Mouse (Mus musculus): ENCODE results near the gene Farsa. TPM values are rescaled to one million over a fixed set of nuclear protein-coding genes. Genes with fewer than 3 reads are reported as not detected.

Farsa gene
- total RNA-seq, 2 experiments from 2014 or later: 42.5 to 46.0 TPM

DNA sequence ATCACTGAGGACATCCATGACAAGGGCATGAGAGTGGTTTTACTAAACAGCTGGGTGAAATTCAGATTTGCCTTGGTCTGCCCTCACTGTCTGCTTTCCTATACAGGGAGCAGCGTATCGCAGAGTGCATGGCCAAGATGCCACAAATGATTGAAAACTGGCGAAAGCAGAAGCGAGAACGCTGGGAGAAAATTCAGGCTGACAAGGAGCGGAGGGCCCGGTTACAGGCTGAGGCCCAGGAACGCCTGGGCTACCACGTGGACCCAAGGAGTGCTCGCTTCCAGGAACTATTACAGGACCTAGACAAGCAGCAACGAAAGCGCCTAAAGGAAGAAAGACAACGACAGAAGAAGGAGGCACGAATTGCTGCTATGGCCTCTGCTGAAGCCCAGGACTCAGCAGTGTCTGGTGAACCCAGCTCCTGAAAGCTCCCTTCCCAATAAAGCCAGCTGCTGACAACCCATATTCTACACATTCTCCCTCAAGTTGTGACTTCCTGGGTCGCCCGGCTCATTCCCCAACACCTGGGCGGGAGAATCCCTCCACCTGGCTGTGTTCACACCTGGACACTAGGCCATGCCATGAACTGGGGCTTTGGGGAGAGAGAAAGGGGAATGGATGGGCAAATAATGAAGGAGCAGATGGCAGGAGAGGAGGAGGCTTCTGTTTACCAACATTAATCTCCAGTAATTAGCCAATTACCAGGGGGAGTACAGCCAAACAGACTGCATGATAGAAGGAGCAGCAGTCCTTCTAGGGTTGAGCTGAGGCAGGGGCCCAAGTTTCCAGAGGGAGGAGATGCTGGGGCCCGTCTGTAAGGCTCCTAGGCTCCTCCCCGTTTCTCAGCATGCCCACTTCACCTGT lies 22.6 kb upstream of the Farsa start:
- intact Hi-C loops (cut with DNase I): no loop called here
- DNase-seq (ENCODE audit: low spot score in 2 of 2): no peak

DNA sequence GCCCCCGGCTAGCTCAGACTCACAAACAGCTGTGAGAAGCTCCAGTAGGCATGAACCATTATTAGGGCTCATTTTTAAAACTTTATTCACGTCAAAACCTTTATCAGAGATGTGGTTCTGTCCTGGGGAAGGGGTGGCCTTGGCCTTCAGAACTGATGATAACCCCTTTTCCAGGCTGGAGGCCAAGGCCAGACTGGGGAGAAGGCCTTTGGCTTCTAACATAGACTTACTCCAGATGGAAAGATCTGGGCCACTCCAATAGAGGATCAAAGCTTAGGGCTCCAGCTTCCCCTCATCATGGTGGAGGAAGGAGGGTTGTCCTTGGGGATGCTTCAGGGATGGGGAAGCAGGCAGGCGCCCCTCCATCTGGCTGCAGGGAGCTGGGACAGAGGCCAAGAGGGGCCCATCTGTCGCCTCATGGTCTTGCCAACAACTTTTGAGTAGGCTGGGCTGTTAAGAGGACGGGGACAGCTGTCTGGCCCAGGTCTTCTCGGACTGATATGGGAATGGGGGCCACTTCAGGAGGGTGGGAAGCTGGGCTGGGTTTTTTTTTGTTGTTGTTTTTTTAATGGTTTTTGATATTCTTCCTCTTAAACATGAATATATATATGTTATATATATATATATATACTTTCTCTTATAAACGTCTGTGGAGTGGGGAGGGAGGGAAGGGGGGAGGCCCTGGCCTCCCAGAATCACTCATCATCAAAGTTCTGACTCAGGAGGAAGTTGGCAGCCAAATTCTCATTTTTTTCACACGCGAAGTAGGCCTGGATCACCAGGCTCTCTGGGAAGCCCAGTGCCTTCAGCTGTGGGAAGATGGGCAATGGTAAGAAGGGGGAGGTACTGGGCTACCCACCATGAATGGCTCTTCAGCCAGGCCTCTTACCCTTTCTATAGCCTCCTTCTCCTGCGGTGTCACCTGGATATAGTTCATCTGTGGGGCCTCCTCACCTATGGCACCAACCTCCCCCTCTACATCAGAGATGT lies 21.6 kb upstream of the Farsa start:
- intact Hi-C loops (cut with DNase I): no loop called here
- DNase-seq (ENCODE audit: low spot score in 2 of 2): peak in 1 of 2 experiments; percentile 92

GRCm38 (mm10) chr8:84837149-84837911 lies 19.5 kb upstream of the Farsa start:
- DNase-seq (ENCODE audit: low spot score in 2 of 2): no peak
- intact Hi-C loops (cut with DNase I): no loop called here

DNA sequence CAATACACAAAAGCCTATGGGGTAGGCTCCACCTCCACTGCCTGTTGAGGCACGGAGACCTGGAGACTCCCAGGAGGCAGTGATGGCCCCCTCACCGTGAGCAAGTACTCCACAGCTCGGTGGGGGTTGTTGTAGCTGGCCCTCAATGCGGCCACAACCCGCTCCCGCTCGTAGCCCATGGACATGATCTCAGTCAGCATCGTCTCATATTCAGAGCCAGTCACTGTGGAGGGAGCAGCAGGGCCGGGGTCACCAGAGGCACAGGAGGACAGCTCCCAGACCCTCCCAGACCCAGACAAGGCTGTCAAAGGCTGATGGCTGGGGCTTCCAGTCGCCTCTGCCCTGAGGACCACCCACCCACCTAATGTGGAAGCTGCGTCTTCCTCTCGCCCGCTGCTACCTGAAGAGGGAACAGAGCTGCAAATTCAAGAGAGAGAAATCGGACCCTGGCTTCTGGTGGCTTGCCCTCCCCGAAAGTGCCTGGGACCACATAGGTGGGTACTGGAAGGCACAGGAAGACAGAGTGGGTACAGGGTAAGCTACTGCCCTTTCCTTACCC lies 18.8 kb upstream of the Farsa start:
- DNase-seq (ENCODE audit: low spot score in 2 of 2): no peak
- intact Hi-C loops (cut with DNase I): no loop called here

GRCm38 (mm10) chr8:84838513-84838912 lies 18.3 kb upstream of the Farsa start:
- intact Hi-C loops (cut with DNase I): no loop called here
- no peak for DNase-seq (ENCODE audit: low spot score in 2 of 2)

GRCm38 (mm10) chr8:84839411-84839810 lies 17.4 kb upstream of the Farsa start:
- intact Hi-C loops (cut with DNase I): no loop called here
- DNase-seq (ENCODE audit: low spot score in 2 of 2): no peak

DNA sequence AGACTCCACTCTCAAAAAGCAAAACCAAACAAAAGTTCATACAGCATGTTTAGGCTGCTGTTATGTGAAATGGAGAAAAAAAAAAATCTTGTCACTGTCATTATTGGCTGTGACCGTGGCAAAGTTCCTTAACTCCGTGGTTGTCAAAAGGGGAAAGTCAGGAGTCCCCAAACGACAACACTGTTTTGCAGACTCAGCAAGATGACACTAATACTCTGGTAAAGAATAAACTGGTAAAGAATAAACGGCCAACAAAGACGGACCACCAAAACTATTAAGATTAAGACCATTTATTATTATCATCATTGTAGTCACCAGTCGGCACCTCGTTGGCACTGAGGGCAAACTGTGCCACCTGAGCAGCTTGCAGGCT lies 16.9 kb upstream of the Farsa start:
- intact Hi-C loops (cut with DNase I): no loop called here
- DNase-seq (ENCODE audit: low spot score in 2 of 2): no peak

GRCm38 (mm10) chr8:84840248-84840999 lies 16.4 kb upstream of the Farsa start, which contains the start of gene Rad23a:
Rad23a (minus strand) TSS chr8:84840665.
- peak; percentile 92 to 96 for DNase-seq (ENCODE audit: low spot score in 2 of 2)
- intact Hi-C loops (cut with DNase I): no loop called here

- intact Hi-C loops (cut with DNase I): no loop called here
- no peak for DNase-seq (ENCODE audit: low spot score in 2 of 2)
Measured at GRCm38 (mm10) chr8:84841514-84841913, 15.3 kb upstream of the Farsa start.

GRCm38 (mm10) chr8:84844397-84845070 lies 12.3 kb upstream of the Farsa start:
- DNase-seq (ENCODE audit: low spot score in 2 of 2): no peak
- intact Hi-C loops (cut with DNase I): no loop called here

- peak; percentile 19 to 40 for DNase-seq (ENCODE audit: low spot score in 2 of 2)
- intact Hi-C loops (cut with DNase I): loop anchor here (2.0 kb wide), 1 partner anchor 57 kb away; no protein-coding TSS in a partner anchor
Measured at GRCm38 (mm10) chr8:84845355-84846093, 11.3 kb upstream of the Farsa start.

DNA sequence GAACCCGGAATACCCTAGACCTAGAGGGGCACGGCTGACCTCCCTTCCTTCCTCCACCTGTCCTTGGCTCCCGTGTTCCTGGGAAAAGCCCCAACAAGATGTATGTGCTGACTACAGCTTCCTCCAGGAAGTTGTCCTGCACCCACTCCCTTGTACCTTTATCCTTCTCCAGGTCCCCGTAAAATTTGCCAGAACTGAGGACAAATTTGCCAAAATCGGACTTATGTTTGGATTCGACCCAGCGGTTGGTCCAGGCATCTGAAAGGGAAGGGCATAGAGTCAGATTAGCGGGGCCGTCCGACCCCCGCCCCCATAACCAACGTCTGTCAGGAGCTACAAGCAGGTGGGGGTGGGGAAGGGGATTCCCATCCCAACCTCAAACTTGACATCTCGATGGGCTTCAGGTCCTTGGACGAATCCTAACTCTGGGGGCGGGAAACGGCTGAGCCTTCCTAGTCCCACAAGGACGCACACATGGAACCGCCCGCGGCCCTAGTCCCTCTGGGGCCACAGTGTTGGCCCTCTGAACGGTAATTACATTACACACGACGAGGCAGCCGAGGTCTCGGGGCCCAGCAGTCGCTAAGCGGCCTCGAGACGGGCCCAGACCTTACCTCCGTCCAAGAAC lies 10.6 kb upstream of the Farsa start:
- peak in 1 of 2 experiments; percentile 16 for DNase-seq (ENCODE audit: low spot score in 2 of 2)
- intact Hi-C loops (cut with DNase I): loop anchor here (2.0 kb wide), 1 partner anchor 57 kb away; no protein-coding TSS in a partner anchor

DNA sequence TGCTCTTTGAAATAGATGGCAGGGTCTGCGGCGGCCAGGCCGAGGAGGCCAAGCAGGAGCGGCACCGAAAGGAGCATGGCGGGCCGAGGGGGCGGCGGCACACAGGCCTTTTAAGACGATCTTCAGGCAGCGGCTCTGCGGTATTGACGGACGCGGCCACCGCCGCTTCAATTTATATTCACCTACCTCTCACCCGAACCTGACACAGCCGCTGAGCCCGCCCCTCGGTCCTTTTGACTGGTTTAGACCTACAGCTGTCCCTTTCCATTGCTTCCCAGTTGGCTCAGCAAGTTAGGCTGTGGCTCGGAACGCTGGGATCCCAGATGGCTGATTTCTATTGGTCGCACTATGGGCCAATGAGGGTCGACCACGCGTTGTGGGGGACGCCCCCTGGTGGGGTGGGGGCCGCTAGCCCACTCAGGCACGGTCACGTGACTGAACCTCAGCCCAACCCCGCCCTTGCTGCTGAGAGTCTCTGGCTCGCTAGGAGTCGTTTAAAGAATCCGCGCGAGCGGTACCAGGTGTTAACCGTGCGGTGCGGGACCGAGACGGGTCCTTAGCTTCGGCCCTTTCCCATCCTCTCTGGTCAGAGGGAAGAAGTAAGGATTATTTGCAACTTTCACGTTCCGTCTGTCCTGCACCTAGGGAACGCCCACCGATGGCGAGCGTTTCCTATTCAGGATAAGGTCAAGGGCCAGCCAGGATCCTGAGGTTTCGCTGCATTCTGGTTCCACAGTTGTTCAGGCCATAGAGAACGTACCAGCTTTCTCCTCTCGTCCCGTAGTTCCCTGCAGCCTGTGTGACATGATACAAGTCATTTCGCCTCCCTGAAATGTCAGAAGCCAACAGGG lies 9.8 kb upstream of the Farsa start, which contains the start of gene Calr:
TSS of gene Calr (minus strand) at position 213 of the 851 bp plus-strand sequence.
- intact Hi-C loops (cut with DNase I): loop anchor here (2.0 kb wide), 1 partner anchor 56 kb away; no protein-coding TSS in a partner anchor
- peak; percentile 99 to 100 for DNase-seq (ENCODE audit: low spot score in 2 of 2)

GRCm38 (mm10) chr8:84847684-84848435 lies 8.9 kb upstream of the Farsa start:
- no peak for DNase-seq (ENCODE audit: low spot score in 2 of 2)
- intact Hi-C loops (cut with DNase I): loop anchor here (2.0 kb wide), 1 partner anchor 55 kb away; no protein-coding TSS in a partner anchor

GRCm38 (mm10) chr8:84856434-84856833 lies 355 bp upstream of the Farsa start:
- no peak for DNase-seq (ENCODE audit: low spot score in 2 of 2)
- intact Hi-C loops (cut with DNase I): no loop called here

Measured in left cerebral cortex, postnatal 25 days (tissue).